Mouse (Mus musculus) forebrain, embryonic 11.5 days (tissue): Measurements from ENCODE around the gene Gm32802. TPM values are rescaled to one million over a fixed set of nuclear protein-coding genes. Genes with fewer than 3 reads are reported as not detected.
A peak's percentile ranks its signal among the peaks of the same experiment; 100 is the strongest.
"Not testable (repeated sequence)": the region's sequence is repeated elsewhere in the genome, so short reads cannot be mapped to it uniquely, and the experiment has no call there.

ENCODE experiments used
- ATAC-seq: fragments of 200-750 bp; cut with Nextera tagmentation; replicated peaks from 2 replicates; pipeline ENCODE4 v1.8.0; 2017; ENCODE audit warnings: moderate TSS enrichment; ENCODE audit not compliant: low FRiP score
- DNase-seq: peaks from one replicate; pipeline ENCODE4 v3.0.0-alpha.2; 2017; ENCODE audit warnings: low spot score
- H3K27ac ChIP-seq: fragments of 300-500 bp; sonication (generic); 2 replicates; pipeline ENCODE4 v1.5.1; 2014; ENCODE audit warnings: low read depth, low read length
- H3K27me3 ChIP-seq: fragments of 300-500 bp; sonication (generic); 2 replicates; pipeline ENCODE4 v1.6.1; 2014; ENCODE audit warnings: mild to moderate bottlenecking, low read length, mixed read lengths; ENCODE audit not compliant: control insufficient read depth, insufficient read depth
- H3K36me3 ChIP-seq: fragments of 300-500 bp; sonication (generic); 2 replicates; pipeline ENCODE4 v1.6.1; 2014; ENCODE audit warnings: mild to moderate bottlenecking, low read length, moderate library complexity, mixed read lengths; ENCODE audit not compliant: control insufficient read depth, insufficient read depth
- H3K4me1 ChIP-seq: fragments of 300-500 bp; sonication (generic); replicated peaks from 2 replicates; pipeline ENCODE4 v1.6.1; 2014; ENCODE audit warnings: low read length, mixed read lengths; ENCODE audit not compliant: control insufficient read depth, insufficient read depth
- H3K4me2 ChIP-seq: fragments of 300-500 bp; sonication (generic); 2 replicates; pipeline ENCODE4 v1.6.1; 2014; ENCODE audit warnings: low read depth, mild to moderate bottlenecking, low read length, moderate library complexity, mixed read lengths; ENCODE audit not compliant: severe bottlenecking
- H3K4me3 ChIP-seq: fragments of 300-500 bp; sonication (generic); 2 replicates; pipeline ENCODE4 v1.5.1; 2014; ENCODE audit warnings: low read depth, low read length
- H3K9ac ChIP-seq: fragments of 300-500 bp; sonication (generic); 2 replicates; pipeline ENCODE4 v1.6.1; 2014; ENCODE audit warnings: low read length
- H3K9me3 ChIP-seq: fragments of 300-500 bp; sonication (generic); 2 replicates; pipeline ENCODE4 v1.6.1; 2016; ENCODE audit warnings: low read length, mixed read lengths; ENCODE audit not compliant: control insufficient read depth
- WGBS: fragments of 180-500 bp; shearing (Covaris S2); extraction: QIAGEN DNeasy Blood & Tissue Kit; methylation state at CpG from one replicate; pipeline ENCODE4 v1.1.7; 2014; 5-methylcytosine and 5-hydroxymethylcytosine counted together
- polyA plus RNA-seq: library from polyadenylated mRNA; unstranded; fragments of >200 nt; fragmentation: Nextera tagmentation; extraction: Ambion mirVana; gene quantifications from 2 replicates; pipeline ENCODE4 v1.2.1, GENCODE M21; 2014

The Gm32802 gene
- polyA plus RNA-seq, 1 experiment from 2014 or later: not detected

DNA sequence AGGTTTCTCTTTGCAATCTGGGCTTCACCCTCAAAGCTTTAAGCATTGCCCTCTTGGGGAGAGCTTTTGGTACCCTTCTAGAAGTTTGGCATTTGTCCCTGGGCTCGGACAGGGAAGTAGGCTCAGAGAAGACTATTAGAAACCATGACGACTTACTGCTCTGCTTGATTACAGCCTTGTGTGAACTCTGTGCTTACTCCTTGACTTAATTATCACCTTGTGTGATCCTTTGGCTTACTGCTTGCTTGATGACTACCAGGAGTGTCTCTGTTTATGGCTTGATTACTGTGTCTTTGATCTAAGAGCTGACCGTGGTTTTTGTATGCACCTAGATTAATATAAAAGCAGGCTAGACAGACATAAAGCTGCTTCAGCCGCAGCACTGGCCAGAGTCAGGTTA, 19.6 kb downstream of the Gm32802 start:
- H3K9me3 ChIP-seq, DNase-seq, ATAC-seq: not testable (repeated sequence)

DNA sequence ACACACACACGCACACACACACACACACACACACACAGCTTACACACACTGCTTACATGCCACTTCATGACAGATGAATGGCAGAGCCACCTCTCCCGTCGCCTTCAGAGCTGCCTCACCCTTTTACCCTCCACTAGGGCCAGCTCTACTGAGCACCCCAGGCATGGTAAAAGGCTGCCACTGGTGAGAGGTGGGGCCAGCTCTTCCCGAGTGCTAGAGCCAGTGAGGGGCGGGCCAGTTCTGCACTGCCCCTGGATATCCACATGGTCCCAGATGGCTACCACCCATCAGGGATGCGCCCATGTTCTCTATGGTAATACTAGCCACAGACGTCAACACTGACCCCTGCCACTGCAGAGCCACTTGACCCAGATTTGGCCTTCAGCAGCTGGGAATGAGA, 24.1 kb downstream of the Gm32802 start:
- H3K4me1 ChIP-seq, H3K27ac ChIP-seq, H3K9ac ChIP-seq, DNase-seq, H3K4me2 ChIP-seq, H3K27me3 ChIP-seq, H3K4me3 ChIP-seq, H3K36me3 ChIP-seq, H3K9me3 ChIP-seq: not testable (repeated sequence)
- WGBS: 84% methylated on average over 7 of the region's 7 CpGs
- ATAC-seq: peak; percentile 36; the same call in 1 of the 2 replicates

More for the DNA sequence above, 19.6 kb downstream of the Gm32802 start:
- not testable (repeated sequence) for H3K27ac ChIP-seq, H3K4me3 ChIP-seq, H3K9ac ChIP-seq, H3K4me2 ChIP-seq, H3K36me3 ChIP-seq, H3K27me3 ChIP-seq, H3K4me1 ChIP-seq
- WGBS: no CpG with 5 or more reads among the region's 4 CpGs

DNA sequence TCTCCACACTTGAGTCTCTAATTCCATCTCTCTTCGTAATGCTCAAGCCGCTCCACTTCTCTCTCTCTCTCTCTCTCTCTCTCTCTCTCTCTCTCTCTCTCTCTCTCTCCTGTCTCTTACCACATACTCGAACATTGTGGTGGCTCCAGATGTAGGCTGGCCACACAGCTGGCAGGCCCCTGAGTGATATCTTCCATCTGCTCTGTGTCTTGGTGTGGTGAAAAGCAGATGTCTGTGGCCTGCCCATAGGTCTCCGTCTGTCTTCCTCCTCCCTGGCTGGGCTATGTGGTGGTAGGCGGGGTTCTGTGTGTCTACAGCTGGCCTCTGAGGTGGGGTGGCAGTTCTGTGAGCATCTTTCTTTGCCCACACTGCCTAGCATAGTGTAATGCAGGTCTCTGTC, 24.5 kb downstream of the Gm32802 start:
- H3K9ac ChIP-seq, H3K4me2 ChIP-seq, H3K4me1 ChIP-seq, DNase-seq, H3K27me3 ChIP-seq, H3K27ac ChIP-seq, H3K9me3 ChIP-seq, ATAC-seq, H3K4me3 ChIP-seq, H3K36me3 ChIP-seq: not testable (repeated sequence)
- 88% methylated on average over 2 of the region's 5 CpGs for WGBS

DNA sequence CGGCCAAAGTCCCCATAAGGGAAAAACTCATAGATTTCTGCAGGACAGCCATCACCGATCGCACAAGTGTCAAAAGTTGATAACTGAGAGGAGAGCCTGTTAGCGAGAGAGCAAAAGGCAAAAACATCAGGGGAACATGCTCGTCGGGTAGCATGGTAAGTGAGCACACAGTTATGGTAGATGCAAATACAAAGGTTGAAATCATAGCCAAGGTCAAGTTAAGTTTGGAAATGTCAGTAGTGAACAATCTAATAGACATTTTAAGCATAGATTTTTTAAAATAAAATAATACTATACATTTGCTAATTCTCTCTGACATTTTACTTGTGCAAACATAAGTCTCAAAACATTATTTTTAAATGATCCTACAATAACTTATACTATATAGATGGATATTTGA, 36.5 kb downstream of the Gm32802 start, which contains the start of gene Iltifb:
Iltifb (minus strand) TSS at position 101 of the 400 bp plus-strand sequence.
- Histone ChIP-seq H3K4me1 (no peaks in the 10 kb centered on the region), H3K9ac (no peak within 1 kb of the TSS), H3K27ac (no peak within 1 kb of the TSS), H3K4me3 (no peak within 1 kb of the TSS), H3K36me3 (no peaks in the 10 kb centered on the region), H3K27me3 (no peaks in the 10 kb centered on the region), H3K4me2 (no peak within 1 kb of the TSS), H3K9me3 (no peaks in the 10 kb centered on the region)
- DNase-seq: no peak
- ATAC-seq: no peak
- WGBS: 93% methylated on average over 6 of the region's 6 CpGs

DNA sequence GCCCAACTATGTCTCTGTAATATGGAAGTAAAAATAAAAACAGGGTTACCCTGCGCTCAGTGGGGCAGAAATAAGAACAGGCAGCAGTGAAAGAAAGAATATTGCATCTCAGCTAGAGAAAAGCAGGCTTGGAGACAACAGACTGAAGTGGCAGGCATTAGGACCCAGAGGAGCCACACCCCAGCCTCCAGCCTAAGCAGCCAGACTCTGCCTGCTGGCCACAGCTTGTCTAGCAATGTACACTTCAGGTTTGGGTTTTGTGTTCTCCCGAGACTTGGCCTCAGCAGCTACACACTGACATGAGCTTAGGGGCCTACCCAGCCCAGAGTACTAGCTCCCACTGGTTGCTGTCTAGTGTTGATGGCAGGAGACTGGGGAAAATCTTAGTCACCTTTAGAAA, 43.6 kb downstream of the Gm32802 start:
- not testable (repeated sequence) for DNase-seq
- 0 out of 2 replicates have a peak, but pooled peaks have one; percentile 42 for ATAC-seq

More for the DNA sequence above, 43.6 kb downstream of the Gm32802 start:
- 44% methylated on average over 2 of the region's 2 CpGs for WGBS
- H3K27ac ChIP-seq, H3K9me3 ChIP-seq, H3K4me2 ChIP-seq, H3K9ac ChIP-seq, H3K4me3 ChIP-seq, H3K27me3 ChIP-seq, H3K36me3 ChIP-seq, H3K4me1 ChIP-seq: not testable (repeated sequence)

Other genes starting within 250 kb of the Gm32802 start
- gene Mdm1, start 116.9 kb upstream of the Gm32802 start, polyA plus RNA-seq: 61.8 and 67.1 TPM in 2 replicates
- 0.24 TPM in 1 of 2 replicates, not detected in the other for gene Il22, start 53.7 kb upstream of the Gm32802 start, polyA plus RNA-seq
- not detected in 2 replicates for gene Gm32717, start 17.9 kb upstream of the Gm32802 start, polyA plus RNA-seq
- not detected in 2 replicates for gene Iltifb, start 36.4 kb downstream of the Gm32802 start, polyA plus RNA-seq
- gene Gm9040, start 68.3 kb downstream of the Gm32802 start, polyA plus RNA-seq: not detected in 2 replicates
- gene Gm9044, start 73.7 kb downstream of the Gm32802 start, polyA plus RNA-seq: not detected in 2 replicates
- not detected in 2 replicates for gene Gm9045, start 79.1 kb downstream of the Gm32802 start, polyA plus RNA-seq
- gene Gm9046, start 84.6 kb downstream of the Gm32802 start, polyA plus RNA-seq: not detected in 2 replicates
- not detected in 2 replicates for gene Gm9048, start 90.0 kb downstream of the Gm32802 start, polyA plus RNA-seq
- gene Gm9049, start 95.4 kb downstream of the Gm32802 start, polyA plus RNA-seq: not detected in 2 replicates
- not detected in 2 replicates for gene Ifng, start 182.4 kb downstream of the Gm32802 start, polyA plus RNA-seq